Mouse (Mus musculus): ENCODE measurements around the gene Slc35g2.

Gene Slc35g2

GRCm38 (mm10) chr9:100558023-100558573 is 12.8 kb downstream of the Slc35g2 start:
- DNase-seq: no peak

- no peak for DNase-seq
These were observed 15.2 kb downstream of the Slc35g2 start for GRCm38 (mm10) chr9:100555686-100556085.

- no peak for DNase-seq
These were observed 22.6 kb downstream of the Slc35g2 start for GRCm38 (mm10) chr9:100548313-100548712.

GRCm38 (mm10) chr9:100546594-100546910 is 24.3 kb downstream of the Slc35g2 start:
- no peak for DNase-seq

- DNase-seq: peak; percentile 99
These were observed 24.9 kb downstream of the Slc35g2 start, which contains the start of gene Nck1 for GRCm38 (mm10) chr9:100545715-100546593. Nck1 (minus strand) TSS chr9:100546134.

- no peak for DNase-seq
These were observed 25.8 kb downstream of the Slc35g2 start for GRCm38 (mm10) chr9:100544948-100545714.

GRCm38 (mm10) chr9:100535618-100536262 is 35.1 kb downstream of the Slc35g2 start:
- DNase-seq: no peak

- no peak for DNase-seq
These were observed 36.2 kb downstream of the Slc35g2 start for GRCm38 (mm10) chr9:100534686-100535085.

GRCm38 (mm10) chr9:100532847-100533505 is 37.9 kb downstream of the Slc35g2 start:
- no peak for DNase-seq

GRCm38 (mm10) chr9:100531296-100531695 is 39.6 kb downstream of the Slc35g2 start:
- DNase-seq: no peak

GRCm38 (mm10) chr9:100525225-100525624 is 45.7 kb downstream of the Slc35g2 start:
- DNase-seq: no peak

GRCm38 (mm10) chr9:100522029-100522428 is 48.9 kb downstream of the Slc35g2 start:
- DNase-seq: no peak

- peak; percentile 83 for DNase-seq
These were observed 50.3 kb downstream of the Slc35g2 start for GRCm38 (mm10) chr9:100520586-100520985.

GRCm38 (mm10) chr9:100520012-100520411 is 50.9 kb downstream of the Slc35g2 start:
- peak; percentile 53 for DNase-seq

- no peak for DNase-seq
These were observed 63.3 kb downstream of the Slc35g2 start for GRCm38 (mm10) chr9:100507581-100507980.

- no peak for DNase-seq
These were observed 64.2 kb downstream of the Slc35g2 start for GRCm38 (mm10) chr9:100506652-100507051.

- peak; percentile 58 for DNase-seq
These were observed 65.4 kb downstream of the Slc35g2 start for GRCm38 (mm10) chr9:100505498-100505897.

Measured in cerebellum, adult 9-10 months (tissue).